ENCODE assay signal across 16 mouse cellular contexts in the genomic region with DNA sequence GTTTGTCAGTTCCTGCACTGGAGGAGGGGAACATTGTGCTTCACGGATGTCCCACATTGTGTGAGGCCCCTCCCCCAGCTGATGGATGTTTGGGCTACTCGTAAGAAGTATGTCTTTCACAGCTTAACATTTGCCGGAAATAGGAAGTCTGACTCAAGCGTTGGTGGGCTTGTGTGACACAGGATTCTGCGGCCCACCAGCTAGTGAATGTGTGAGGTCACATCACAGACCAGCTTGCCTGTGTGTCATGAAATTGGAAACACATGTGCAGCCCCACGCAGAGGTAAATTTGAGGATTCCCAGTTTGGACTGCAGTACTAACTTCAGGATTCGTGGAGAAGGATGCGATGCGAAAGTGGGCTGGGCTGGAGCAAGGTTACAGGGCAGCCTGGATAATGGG.
DNase-seq lines count a peak whose midpoint lies in the region; ATAC-seq and TF ChIP-seq lines count a peak whose summit lies in the region.
"Had no signal": no experiment of that assay in that cellular context is flagged by ENCODE, and none has a peak within 500 bp of the region (broad histone marks: within the 10 kb centered on the region; RNA-seq: fewer than 3 reads in every experiment).

No protein-coding gene starts in this region.

- no peaks in the 10 kb centered on the region for H3K27me3 ChIP-seq in hindbrain, embryonic 10.5 days (ENCODE audit: insufficient read depth, poor library complexity, severe bottlenecking)
- no peaks in the 10 kb centered on the region for H3K27me3 ChIP-seq in hindbrain, embryonic 12.5 days
- H3K27me3 ChIP-seq: hindbrain, embryonic 13.5 days; limb, embryonic 15.5 days; megakaryocyte, embryonic 14.5 days had no signal

- H3K9me3 ChIP-seq in hindbrain, embryonic 10.5 days = no peaks in the 10 kb centered on the region; the same call in 1 of the 2 replicates
- H3K9me3 ChIP-seq in hindbrain, embryonic 12.5 days (replicated peaks) = no peaks in the 10 kb centered on the region
- H3K9me3 ChIP-seq: heart, embryonic 10.5 days; limb, embryonic 15.5 days had no signal

- H3K27ac ChIP-seq in hindbrain, embryonic 10.5 days = no peak overlapping the region
- no peak overlapping the region for H3K27ac ChIP-seq in hindbrain, embryonic 12.5 days
- H3K27ac ChIP-seq in embryonic fibroblast, embryonic 13.5 days (ENCODE audit: insufficient read depth, low read length) = peak overlapping the region; percentile 96
- H3K27ac ChIP-seq: heart, embryonic 10.5 days; hindbrain, embryonic 13.5 days; limb, embryonic 15.5 days had no signal

- DNase-seq in hindbrain, embryonic 10.5 days (ENCODE audit: low spot score) = peak; percentile 40
- peak; percentile 25 to 35 for DNase-seq in right cerebral cortex, adult 2 months (ENCODE audit: low spot score in 2 of 2)
- no peak for DNase-seq in right cerebral cortex, postnatal 14 days
- no peak for DNase-seq in spleen, adult 18-20 months
- no peak for DNase-seq in kidney, adult 9 months
- DNase-seq: adrenal gland, postnatal 10 days; cerebellum, adult 11 months; thymus, postnatal 14 days had no signal

- no peak overlapping the region for H3K4me2 ChIP-seq in hindbrain, embryonic 12.5 days (replicated peaks)
- H3K4me2 ChIP-seq: hindbrain, embryonic 13.5 days; limb, embryonic 15.5 days had no signal

- ATAC-seq in hindbrain, embryonic 12.5 days (ENCODE audit: low FRiP score) = no peak
- ATAC-seq in granulocyte monocyte progenitor cell, adult 5-6 weeks (replicated peaks; ENCODE audit: poor library complexity, severe bottlenecking) = no peak

- H3K4me1 ChIP-seq in hindbrain, embryonic 10.5 days (replicated peaks) = 0 out of 2 replicates have a peak, but pooled peaks cover 7% of the 10 kb centered on the region
- no peaks in the 10 kb centered on the region for H3K4me1 ChIP-seq in hindbrain, embryonic 12.5 days
- H3K4me1 ChIP-seq in embryonic fibroblast, embryonic 13.5 days (ENCODE audit: control insufficient read depth, insufficient read depth, low read length) = peaks cover 10% of the 10 kb centered on the region
- H3K4me1 ChIP-seq: hindbrain, embryonic 13.5 days had no signal

- no peak for TF ChIP-seq CTCF in embryonic fibroblast, embryonic 13.5 days (IDR thresholded peaks at IDR 0.05; ENCODE audit: borderline replicate concordance, insufficient read depth, low read length)

- H3K36me3 ChIP-seq in hindbrain, embryonic 10.5 days = no peaks in the 10 kb centered on the region
- no peaks in the 10 kb centered on the region for H3K36me3 ChIP-seq in hindbrain, embryonic 12.5 days
- H3K36me3 ChIP-seq: heart, embryonic 10.5 days; hindbrain, embryonic 13.5 days; limb, embryonic 15.5 days had no signal

- no peak overlapping the region for H3K9ac ChIP-seq in hindbrain, embryonic 12.5 days
- H3K9ac ChIP-seq: hindbrain, embryonic 13.5 days; limb, embryonic 15.5 days had no signal

- H3K4me3 ChIP-seq in hindbrain, embryonic 10.5 days = no peak overlapping the region
- H3K4me3 ChIP-seq in hindbrain, embryonic 12.5 days = no peak overlapping the region
- peak overlapping the region; percentile 3; the same call in 1 of the 2 replicates for H3K4me3 ChIP-seq in embryonic fibroblast, embryonic 13.5 days (ENCODE audit: insufficient read depth, low read length)
- H3K4me3 ChIP-seq: erythroblast, embryonic 14.5 days; heart, embryonic 10.5 days; hindbrain, embryonic 13.5 days; limb, embryonic 15.5 days; megakaryocyte, embryonic 14.5 days had no signal

- 66% methylated on average over 9 of the region's 9 CpGs for WGBS in hindbrain, embryonic 10.5 days
- WGBS in hindbrain, embryonic 12.5 days = 57% methylated on average over 9 of the region's 9 CpGs

- TF ChIP-seq POLR2A in embryonic fibroblast, embryonic 13.5 days (IDR thresholded peaks at IDR 0.05; ENCODE audit: low read depth, low read length) = no peak

Comparison
In these comparisons a context has a peak if more than half of its experiments do, and no peak if none do; other contexts are left out.
1. DNase-seq: peak in hindbrain, embryonic 10.5 days (single experiment) and right cerebral cortex, adult 2 months (2 of 2); none in right cerebral cortex, postnatal 14 days (single experiment), spleen, adult 18-20 months (0 of 2) and kidney, adult 9 months (single experiment).